Mouse (Mus musculus): ENCODE measurements around the gene Smim5. TPM values are rescaled to one million over a fixed set of nuclear protein-coding genes. Genes with fewer than 3 reads are reported as not detected.

Gene Smim5
- polyA plus RNA-seq, 1 experiment from 2014 or later, result 19.6 TPM

DNA sequence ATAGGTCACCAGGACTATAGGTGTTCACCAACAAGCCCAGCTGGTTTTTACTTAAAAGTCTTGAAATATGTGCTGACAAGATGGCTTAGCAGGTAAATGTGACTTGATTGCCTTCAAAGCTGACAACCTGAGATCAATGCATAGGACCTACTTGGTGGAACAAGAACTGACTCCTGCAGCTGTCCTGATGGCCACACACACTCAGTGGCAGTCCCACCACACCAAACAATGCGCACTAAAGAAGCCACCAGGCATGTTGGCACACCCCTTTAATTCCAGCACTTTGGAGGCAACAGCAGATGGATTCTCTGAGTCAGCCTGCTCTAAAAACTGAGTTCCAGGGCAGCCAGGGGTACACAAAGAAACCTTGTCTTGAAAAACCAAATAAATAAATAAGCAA is 22.2 kb downstream of the Smim5 start:
- ATAC-seq (replicated peaks; ENCODE audit: insufficient number of reproducible peaks, low FRiP score, low TSS enrichment), result no peak
- no peaks in the 10 kb centered on the region for H3K4me1 ChIP-seq (ENCODE audit: control insufficient read depth, insufficient read depth, low read length)
- peaks cover 7% of the 10 kb centered on the region for H3K36me3 ChIP-seq (ENCODE audit: control insufficient read depth, insufficient read depth, low read length)

GRCm38 (mm10) chr11:115929031-115929430 is 29.3 kb downstream of the Smim5 start:
- H3K27me3 ChIP-seq (ENCODE audit: control insufficient read depth, insufficient read depth, low read length), result no peaks in the 10 kb centered on the region
- H3K9me3 ChIP-seq (replicated peaks; ENCODE audit: control insufficient read depth, low read length), result no peaks in the 10 kb centered on the region
- no peak overlapping the region for H3K4me2 ChIP-seq
- WGBS (ENCODE audit: insufficient replicate concordance), result 83% methylated on average over 8 of the region's 8 CpGs
- no peak overlapping the region for H3K27ac ChIP-seq (ENCODE audit: low read depth, low read length)
- no peak overlapping the region for H3K4me3 ChIP-seq (ENCODE audit: low read depth, low read length)
- peaks cover 9% of the 10 kb centered on the region for H3K4me1 ChIP-seq (ENCODE audit: control insufficient read depth, insufficient read depth, low read length)
- ATAC-seq (replicated peaks; ENCODE audit: insufficient number of reproducible peaks, low FRiP score, low TSS enrichment), result no peak
- no peak overlapping the region for H3K9ac ChIP-seq (ENCODE audit: low read depth, low read length)
- peaks cover 4% of the 10 kb centered on the region; the same call in 1 of the 2 replicates for H3K36me3 ChIP-seq (ENCODE audit: control insufficient read depth, insufficient read depth, low read length)

More for the DNA sequence above, 22.2 kb downstream of the Smim5 start:
- Histone ChIP-seq H3K27ac (ENCODE audit: low read depth, low read length) (no peak overlapping the region), H3K4me2 (no peak overlapping the region), H3K27me3 (ENCODE audit: control insufficient read depth, insufficient read depth, low read length) (no peaks in the 10 kb centered on the region), H3K4me3 (ENCODE audit: low read depth, low read length) (no peak overlapping the region), H3K9ac (ENCODE audit: low read depth, low read length) (no peak overlapping the region), H3K9me3 (replicated peaks; ENCODE audit: control insufficient read depth, low read length) (no peaks in the 10 kb centered on the region)
- WGBS (ENCODE audit: insufficient replicate concordance), result 84% methylated on average over 1 of the region's 1 CpGs

DNA sequence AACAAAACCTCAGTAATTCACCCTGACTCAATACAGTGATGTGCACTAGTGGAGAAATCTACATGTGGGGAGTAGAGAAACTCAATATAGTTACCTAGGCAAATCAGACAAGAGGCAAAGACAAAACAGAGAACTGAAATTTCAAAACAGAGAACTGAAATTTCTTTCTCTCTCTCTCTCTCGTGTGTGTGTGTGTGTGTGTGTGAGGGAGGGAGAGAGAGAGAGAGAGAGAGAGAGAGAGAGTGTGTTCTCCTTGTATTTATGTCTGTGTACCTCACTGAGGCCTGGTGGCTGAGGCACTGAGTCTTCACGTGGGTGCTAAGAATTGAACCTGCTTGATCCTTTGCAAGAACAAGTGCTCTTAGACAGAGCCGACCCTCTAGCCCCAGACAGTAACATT is 30.1 kb downstream of the Smim5 start:
- no peak overlapping the region for H3K9ac ChIP-seq (ENCODE audit: low read depth, low read length)
- H3K27me3 ChIP-seq (ENCODE audit: control insufficient read depth, insufficient read depth, low read length), result no peaks in the 10 kb centered on the region
- no peak overlapping the region for H3K4me2 ChIP-seq
- peaks cover 4% of the 10 kb centered on the region; the same call in 1 of the 2 replicates for H3K36me3 ChIP-seq (ENCODE audit: control insufficient read depth, insufficient read depth, low read length)
- ATAC-seq (replicated peaks; ENCODE audit: insufficient number of reproducible peaks, low FRiP score, low TSS enrichment), result no peak
- H3K4me3 ChIP-seq (ENCODE audit: low read depth, low read length), result no peak overlapping the region
- peaks cover 15% of the 10 kb centered on the region for H3K4me1 ChIP-seq (ENCODE audit: control insufficient read depth, insufficient read depth, low read length)
- WGBS (ENCODE audit: insufficient replicate concordance), result 71% methylated on average over 3 of the region's 3 CpGs
- H3K9me3 ChIP-seq (replicated peaks; ENCODE audit: control insufficient read depth, low read length), result no peaks in the 10 kb centered on the region
- no peak overlapping the region for H3K27ac ChIP-seq (ENCODE audit: low read depth, low read length)

- no peaks in the 10 kb centered on the region for H3K27me3 ChIP-seq (ENCODE audit: control insufficient read depth, insufficient read depth, low read length)
- no peak overlapping the region for H3K4me3 ChIP-seq (ENCODE audit: low read depth, low read length)
- WGBS (ENCODE audit: insufficient replicate concordance), result 66% methylated on average over 3 of the region's 3 CpGs
- no peak overlapping the region for H3K27ac ChIP-seq (ENCODE audit: low read depth, low read length)
- no peak for ATAC-seq (replicated peaks; ENCODE audit: insufficient number of reproducible peaks, low FRiP score, low TSS enrichment)
- H3K9ac ChIP-seq (ENCODE audit: low read depth, low read length), result no peak overlapping the region
- peaks cover 4% of the 10 kb centered on the region; the same call in 1 of the 2 replicates for H3K36me3 ChIP-seq (ENCODE audit: control insufficient read depth, insufficient read depth, low read length)
- H3K9me3 ChIP-seq (replicated peaks; ENCODE audit: control insufficient read depth, low read length), result no peaks in the 10 kb centered on the region
- H3K4me2 ChIP-seq, result no peak overlapping the region
- peaks cover 15% of the 10 kb centered on the region for H3K4me1 ChIP-seq (ENCODE audit: control insufficient read depth, insufficient read depth, low read length)
Observed at GRCm38 (mm10) chr11:115931235-115931634, 31.5 kb downstream of the Smim5 start.

DNA sequence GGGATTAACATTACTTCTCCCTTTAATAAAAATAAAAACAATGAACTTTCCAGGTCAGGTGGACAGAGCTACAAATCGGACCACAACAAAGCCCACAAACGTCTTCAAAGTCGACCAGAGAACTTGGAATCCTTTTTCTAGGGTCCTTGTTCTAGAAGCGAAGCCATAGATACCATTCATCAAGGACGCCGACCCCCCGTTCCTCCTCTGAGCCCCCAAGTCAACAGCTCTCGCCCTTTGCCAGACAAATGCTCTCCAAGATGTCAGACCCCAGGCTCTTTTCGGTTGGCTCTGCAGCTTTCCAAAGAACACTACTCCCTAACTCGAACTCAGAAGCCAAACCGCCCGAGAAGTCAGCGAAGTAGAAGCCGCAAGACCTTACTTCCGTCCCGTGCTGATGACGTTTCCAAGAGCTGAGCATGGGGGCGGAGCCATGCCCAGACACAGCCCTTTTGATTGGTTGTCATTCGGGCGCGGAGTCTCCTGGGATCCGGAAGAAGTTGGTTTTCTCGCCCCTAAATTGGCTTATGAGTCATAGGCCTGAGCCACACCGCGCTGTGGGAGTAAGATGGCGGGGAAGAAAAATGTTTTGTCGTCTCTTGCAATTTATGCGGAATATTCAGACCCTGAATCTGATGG is 33.5 kb downstream of the Smim5 start, which contains the start of the genes Sap30bp and Recql5:
TSS of gene Sap30bp (plus strand) at position 175 of the 639 bp plus-strand sequence.
TSS of gene Recql5 (minus strand) at position 370 of the 639 bp plus-strand sequence.
- peaks cover 15% of the 10 kb centered on the region for H3K4me1 ChIP-seq (ENCODE audit: control insufficient read depth, insufficient read depth, low read length)
- WGBS (ENCODE audit: insufficient replicate concordance), result under 1% methylated on average over 28 of the region's 28 CpGs
- ATAC-seq (replicated peaks; ENCODE audit: insufficient number of reproducible peaks, low FRiP score, low TSS enrichment), result peak; percentile 97

GRCm38 (mm10) chr11:115933747-115934110 is 34.0 kb downstream of the Smim5 start:
- H3K27ac ChIP-seq (ENCODE audit: low read depth, low read length), result peak overlapping the region; percentile 51; the same call in 1 of the 2 replicates
- WGBS (ENCODE audit: insufficient replicate concordance), result under 1% methylated on average over 16 of the region's 16 CpGs

More for the DNA sequence above, 33.5 kb downstream of the Smim5 start, which contains the start of the genes Sap30bp and Recql5:
- H3K9ac ChIP-seq (ENCODE audit: low read depth, low read length), result peak within 1 kb of the TSS; percentile 88
- H3K27ac ChIP-seq (ENCODE audit: low read depth, low read length), result peak within 1 kb of the TSS; percentile 51; the same call in 1 of the 2 replicates
- H3K27me3 ChIP-seq (ENCODE audit: control insufficient read depth, insufficient read depth, low read length), result no peaks in the 10 kb centered on the region
- peak within 1 kb of the TSS; percentile 86 for H3K4me2 ChIP-seq
- no peaks in the 10 kb centered on the region for H3K9me3 ChIP-seq (replicated peaks; ENCODE audit: control insufficient read depth, low read length)
- H3K4me3 ChIP-seq (ENCODE audit: low read depth, low read length), result peak within 1 kb of the TSS; percentile 85
- peaks cover 5% of the 10 kb centered on the region for H3K36me3 ChIP-seq (ENCODE audit: control insufficient read depth, insufficient read depth, low read length)

GRCm38 (mm10) chr11:115939690-115940329 is 40.0 kb downstream of the Smim5 start:
- ATAC-seq (replicated peaks; ENCODE audit: insufficient number of reproducible peaks, low FRiP score, low TSS enrichment), result no peak
- Histone ChIP-seq H3K9ac (ENCODE audit: low read depth, low read length) (no peak overlapping the region), H3K36me3 (ENCODE audit: control insufficient read depth, insufficient read depth, low read length) (peaks cover 18% of the 10 kb centered on the region), H3K4me3 (ENCODE audit: low read depth, low read length) (no peak overlapping the region), H3K9me3 (replicated peaks; ENCODE audit: control insufficient read depth, low read length) (no peaks in the 10 kb centered on the region), H3K4me2 (no peak overlapping the region), H3K27me3 (ENCODE audit: control insufficient read depth, insufficient read depth, low read length) (no peaks in the 10 kb centered on the region), H3K27ac (ENCODE audit: low read depth, low read length) (no peak overlapping the region), H3K4me1 (ENCODE audit: control insufficient read depth, insufficient read depth, low read length) (no peaks in the 10 kb centered on the region)
- WGBS (ENCODE audit: insufficient replicate concordance), result 38% methylated on average over 6 of the region's 6 CpGs

More at GRCm38 (mm10) chr11:115933747-115934110, 34.0 kb downstream of the Smim5 start:
- ATAC-seq (replicated peaks; ENCODE audit: insufficient number of reproducible peaks, low FRiP score, low TSS enrichment), result peak; percentile 49; the same call in 1 of the 2 replicates
- H3K9me3 ChIP-seq (replicated peaks; ENCODE audit: control insufficient read depth, low read length), result no peaks in the 10 kb centered on the region
- no peaks in the 10 kb centered on the region for H3K27me3 ChIP-seq (ENCODE audit: control insufficient read depth, insufficient read depth, low read length)
- peaks cover 7% of the 10 kb centered on the region for H3K36me3 ChIP-seq (ENCODE audit: control insufficient read depth, insufficient read depth, low read length)
- H3K4me3 ChIP-seq (ENCODE audit: low read depth, low read length), result peak overlapping the region; percentile 85
- H3K4me2 ChIP-seq, result peak overlapping the region; percentile 86
- H3K4me1 ChIP-seq (ENCODE audit: control insufficient read depth, insufficient read depth, low read length), result peaks cover 15% of the 10 kb centered on the region
- peak overlapping the region; percentile 88 for H3K9ac ChIP-seq (ENCODE audit: low read depth, low read length)

GRCm38 (mm10) chr11:115941980-115942379 is 42.2 kb downstream of the Smim5 start:
- Histone ChIP-seq H3K4me2 (no peak overlapping the region), H3K4me1 (ENCODE audit: control insufficient read depth, insufficient read depth, low read length) (no peaks in the 10 kb centered on the region), H3K27ac (ENCODE audit: low read depth, low read length) (no peak overlapping the region), H3K27me3 (ENCODE audit: control insufficient read depth, insufficient read depth, low read length) (no peaks in the 10 kb centered on the region), H3K36me3 (ENCODE audit: control insufficient read depth, insufficient read depth, low read length) (peaks cover 23% of the 10 kb centered on the region), H3K4me3 (ENCODE audit: low read depth, low read length) (no peak overlapping the region), H3K9me3 (replicated peaks; ENCODE audit: control insufficient read depth, low read length) (no peaks in the 10 kb centered on the region), H3K9ac (ENCODE audit: low read depth, low read length) (no peak overlapping the region)
- no peak for ATAC-seq (replicated peaks; ENCODE audit: insufficient number of reproducible peaks, low FRiP score, low TSS enrichment)
- 77% methylated on average over 7 of the region's 7 CpGs for WGBS (ENCODE audit: insufficient replicate concordance)

All from heart, embryonic 11.5 days (tissue).